Mouse (Mus musculus): ENCODE data around the gene Car14.
"Not testable (repeated sequence)": the region's sequence is repeated elsewhere in the genome, so short reads cannot be mapped to it uniquely, and the experiment has no call there.

Car14 gene

DNA sequence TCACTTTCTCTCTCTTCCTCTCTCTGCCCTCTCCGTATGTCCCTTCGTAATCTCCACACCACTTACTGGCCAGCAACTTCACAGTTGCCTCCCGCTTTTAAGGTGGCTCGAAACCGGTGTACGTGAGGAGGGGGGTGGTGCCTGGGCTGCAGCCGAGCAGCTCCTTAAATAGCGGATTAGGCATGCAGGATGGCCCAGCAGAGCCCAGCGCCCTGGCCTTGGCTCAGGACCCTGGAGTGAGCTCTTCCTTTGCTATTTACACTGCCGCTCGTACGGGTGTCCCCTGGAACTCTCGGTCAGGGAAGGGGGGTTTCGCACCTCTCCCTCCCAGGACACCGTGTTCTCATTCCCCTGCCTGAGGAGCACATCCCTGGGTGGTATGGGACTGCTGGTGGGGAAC, at the start of gene Car14:
Gene Car14 (minus strand): TSS at position 124 of the 400 bp plus-strand sequence.
- DNase-seq (ENCODE audit: low read depth, low spot score): no peak

DNA sequence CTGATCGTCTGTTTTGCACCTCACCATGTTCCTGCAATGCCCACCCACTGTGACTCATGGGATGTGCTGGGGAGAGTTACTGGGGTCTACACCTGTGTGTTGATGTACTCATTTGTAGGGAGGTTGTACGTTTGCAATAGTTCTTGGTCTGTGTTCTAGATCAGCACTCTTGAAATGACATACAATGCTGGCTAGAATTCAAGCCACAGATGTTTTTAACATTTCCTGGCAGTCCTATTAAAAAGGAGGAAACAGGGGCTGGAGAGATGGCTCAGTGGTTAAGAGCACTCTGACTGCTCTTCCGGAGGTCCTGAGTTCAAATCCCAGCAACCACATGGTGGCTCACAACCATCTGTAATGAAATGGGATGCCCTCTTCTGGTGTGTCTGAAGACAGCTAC, 49.0 kb upstream of the Car14 start:
- DNase-seq (ENCODE audit: low read depth, low spot score): no peak

DNA sequence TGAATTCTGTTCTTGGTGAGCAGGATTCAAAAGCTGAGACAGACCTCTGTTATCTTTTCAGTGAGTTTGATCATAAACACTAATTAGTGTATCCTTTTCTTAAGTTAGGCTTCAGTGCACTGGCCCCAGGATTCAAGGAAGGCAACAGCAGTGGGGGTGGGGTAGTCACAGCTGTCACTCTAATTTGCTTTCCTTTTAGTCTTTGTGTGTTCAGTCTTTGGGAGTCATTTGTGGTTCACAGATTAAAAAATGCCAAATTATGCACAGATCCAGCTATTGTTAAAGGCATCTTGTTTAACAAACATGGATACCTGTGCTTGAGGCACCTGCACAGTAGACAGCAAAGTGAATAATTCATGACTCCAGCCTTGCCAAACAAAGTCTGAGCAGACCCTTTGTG, 48.5 kb upstream of the Car14 start:
- DNase-seq (ENCODE audit: low read depth, low spot score): no peak

DNA sequence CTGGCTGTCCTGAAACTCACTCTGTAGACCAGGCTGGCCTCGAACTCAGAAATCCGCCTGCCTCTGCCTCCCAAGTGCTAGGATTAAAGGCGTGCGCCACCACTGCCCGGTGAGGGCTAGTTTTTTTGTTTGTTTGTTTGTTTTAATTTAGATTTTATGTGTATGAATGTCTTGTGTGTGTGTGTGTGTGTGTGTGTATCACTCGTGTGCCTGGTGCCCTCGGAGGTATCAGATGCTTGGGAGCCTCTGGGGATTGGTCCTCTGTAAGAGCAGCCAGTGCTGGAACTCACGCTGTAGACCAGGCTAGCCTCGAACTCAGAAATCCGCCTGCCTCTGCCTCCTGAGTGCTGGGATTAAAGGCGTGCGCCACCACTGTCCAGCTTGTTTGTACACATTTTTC, 47.1 kb upstream of the Car14 start:
- DNase-seq (ENCODE audit: low read depth, low spot score): not testable (repeated sequence)

DNA sequence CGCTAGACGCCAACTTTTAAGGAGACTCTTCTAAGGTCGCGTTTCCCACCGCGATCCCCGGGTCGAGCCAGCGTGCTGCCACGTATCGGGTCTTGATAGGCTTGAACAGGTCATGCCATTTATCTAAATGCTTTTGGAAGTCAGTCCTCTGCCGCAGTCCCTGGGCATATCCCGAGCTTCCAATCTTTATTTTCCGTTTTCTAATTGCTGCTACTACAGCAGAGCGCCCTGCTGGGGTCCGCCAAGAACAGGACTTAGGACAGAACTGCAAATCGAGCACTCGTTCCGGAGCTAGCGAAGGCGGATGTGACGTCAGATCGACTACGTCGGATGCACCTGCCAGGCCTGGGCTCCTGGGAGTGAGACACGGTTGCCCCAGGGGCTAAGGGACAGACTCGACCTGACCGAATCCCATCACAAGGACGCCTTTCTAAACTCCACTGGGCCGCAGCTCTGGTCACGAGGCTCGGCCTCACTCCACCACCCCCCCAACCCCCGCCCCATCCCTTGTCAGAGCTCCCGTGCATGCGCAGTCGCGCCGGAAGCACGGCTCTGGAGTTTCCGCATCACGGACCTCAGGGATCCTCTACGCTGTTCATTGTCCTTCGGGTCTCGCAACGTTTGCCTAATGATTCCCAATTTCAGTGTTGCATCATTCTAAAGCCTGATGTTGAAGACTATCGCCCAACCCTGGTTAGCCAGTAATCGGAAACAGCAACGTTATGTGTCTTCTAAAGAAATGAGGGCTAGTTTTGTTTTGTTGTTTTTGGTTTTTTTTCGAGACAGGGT, 46.5 kb upstream of the Car14 start:
- peak; percentile 82 for DNase-seq (ENCODE audit: low read depth, low spot score)

DNA sequence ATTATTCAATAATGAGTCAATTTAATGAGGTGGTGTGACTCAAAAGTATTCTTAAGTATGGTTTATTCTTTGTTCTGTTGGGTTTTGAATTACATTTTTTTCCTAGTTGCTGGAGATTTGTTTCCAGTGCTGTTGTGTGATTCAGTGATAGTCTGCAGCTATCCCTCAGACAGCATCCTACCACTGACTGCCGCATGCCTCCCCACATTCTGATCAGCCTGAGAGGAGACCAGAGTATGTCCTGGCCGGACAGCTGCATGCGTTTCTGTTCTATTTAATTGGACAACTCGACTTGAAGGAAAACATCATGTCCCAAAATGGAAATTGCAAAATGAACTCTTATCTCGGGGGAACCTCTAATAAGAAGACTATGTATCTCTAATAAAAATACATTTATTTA, 43.8 kb upstream of the Car14 start:
- DNase-seq (ENCODE audit: low read depth, low spot score): no peak

DNA sequence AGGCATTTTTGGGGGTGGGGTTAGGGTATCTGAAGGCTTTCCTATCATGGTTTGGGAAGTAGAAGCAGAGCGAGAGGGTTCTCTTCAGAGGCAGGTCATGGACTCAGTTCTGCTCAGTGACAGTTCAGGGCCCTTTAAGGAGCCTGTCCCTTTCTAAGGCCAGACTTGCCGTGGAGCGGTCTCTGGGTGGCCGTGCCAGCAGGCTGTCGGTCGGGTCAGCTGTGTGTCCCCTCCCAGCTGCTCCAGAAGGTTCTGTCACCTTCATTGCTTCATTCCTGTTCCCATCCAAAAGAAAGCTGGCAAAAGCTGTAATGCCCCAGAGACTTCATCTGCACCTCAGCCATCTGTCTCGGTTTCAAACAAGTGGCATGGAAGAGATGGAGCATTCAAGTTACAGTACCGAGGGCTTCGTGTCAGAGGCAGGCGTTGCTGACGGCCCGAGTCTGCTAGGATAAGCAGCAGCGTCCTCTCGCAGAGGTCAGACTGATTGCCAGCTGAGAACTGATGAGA, 41.3 kb upstream of the Car14 start:
- DNase-seq (ENCODE audit: low read depth, low spot score): no peak

DNA sequence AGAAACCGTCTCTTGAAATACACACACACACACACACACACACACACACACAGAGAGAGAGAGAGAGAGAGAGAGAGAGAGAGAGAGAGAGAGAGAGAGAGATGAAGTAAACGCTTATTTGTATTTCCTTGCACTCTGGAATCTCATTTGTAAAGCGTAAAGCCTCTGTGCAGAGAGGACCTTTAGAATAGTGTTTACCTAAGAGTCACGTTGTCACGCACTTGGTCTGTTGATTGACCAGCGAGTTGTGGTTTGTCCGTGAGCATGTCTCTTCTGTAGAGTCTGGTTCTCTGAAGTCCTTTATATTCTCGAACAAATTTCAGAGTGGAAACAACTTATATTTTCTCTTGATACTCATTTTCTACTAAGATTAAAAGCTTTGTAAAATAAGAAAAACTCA, 40.3 kb upstream of the Car14 start:
- no peak for DNase-seq (ENCODE audit: low read depth, low spot score)

DNA sequence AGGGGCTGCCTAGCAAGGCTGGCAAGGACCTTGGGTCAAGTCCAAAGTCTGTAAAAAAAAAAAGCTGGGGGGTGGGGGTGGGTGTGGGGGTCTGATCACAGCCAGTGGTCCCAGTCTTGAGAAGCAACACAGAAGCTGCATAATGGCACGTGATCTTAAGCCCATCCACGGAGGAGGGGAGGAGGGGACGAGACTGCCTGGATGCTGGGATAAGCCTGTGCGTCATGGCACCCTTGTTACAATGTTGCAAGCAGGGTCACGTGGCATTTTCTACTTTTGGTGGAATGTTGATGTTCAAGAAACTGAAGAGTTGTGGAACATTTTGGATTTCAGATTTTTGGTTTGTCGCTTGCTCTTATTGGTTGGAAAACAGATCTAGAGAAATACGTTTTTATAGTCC, 38.7 kb upstream of the Car14 start:
- DNase-seq (ENCODE audit: low read depth, low spot score): no peak

DNA sequence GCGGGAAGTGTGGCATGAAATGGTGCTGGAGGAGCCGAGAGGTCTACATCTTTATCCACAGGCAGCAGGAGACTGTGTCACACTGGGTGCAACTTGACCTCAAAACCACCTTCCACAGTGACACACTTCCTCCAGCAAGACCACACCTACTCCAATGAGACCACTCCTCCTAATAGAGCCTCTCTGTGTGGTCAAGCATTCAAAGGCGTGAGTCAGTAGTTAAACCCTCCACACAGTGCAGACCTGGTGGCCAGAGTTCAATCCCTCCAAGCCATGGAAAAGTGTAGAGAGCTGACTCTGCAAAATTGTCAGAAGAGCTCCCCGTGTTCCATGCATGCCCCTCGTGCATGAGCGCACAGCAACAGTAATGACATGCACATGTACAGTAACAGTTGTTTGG, 38.3 kb upstream of the Car14 start:
- no peak for DNase-seq (ENCODE audit: low read depth, low spot score)

DNA sequence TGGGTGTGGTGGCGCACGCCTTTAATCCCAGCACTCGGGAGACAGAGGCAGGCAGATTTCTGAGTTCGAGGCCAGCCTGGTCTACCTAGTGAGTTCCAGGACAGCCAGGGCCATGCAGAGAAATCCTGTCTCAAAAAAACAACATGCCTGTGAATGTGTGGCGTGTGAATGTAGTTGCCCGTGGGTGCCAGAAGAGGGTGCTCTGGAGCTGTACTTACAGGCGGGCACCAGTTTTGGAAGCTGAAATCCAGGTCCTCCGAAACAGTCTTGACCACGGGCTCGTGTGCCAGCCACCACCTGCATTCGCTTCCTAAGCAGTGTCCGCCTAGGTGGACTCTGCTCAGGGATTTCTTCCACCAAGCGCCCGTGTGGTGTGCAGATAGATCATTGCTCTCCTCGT, 34.3 kb upstream of the Car14 start:
- no peak for DNase-seq (ENCODE audit: low read depth, low spot score)

DNA sequence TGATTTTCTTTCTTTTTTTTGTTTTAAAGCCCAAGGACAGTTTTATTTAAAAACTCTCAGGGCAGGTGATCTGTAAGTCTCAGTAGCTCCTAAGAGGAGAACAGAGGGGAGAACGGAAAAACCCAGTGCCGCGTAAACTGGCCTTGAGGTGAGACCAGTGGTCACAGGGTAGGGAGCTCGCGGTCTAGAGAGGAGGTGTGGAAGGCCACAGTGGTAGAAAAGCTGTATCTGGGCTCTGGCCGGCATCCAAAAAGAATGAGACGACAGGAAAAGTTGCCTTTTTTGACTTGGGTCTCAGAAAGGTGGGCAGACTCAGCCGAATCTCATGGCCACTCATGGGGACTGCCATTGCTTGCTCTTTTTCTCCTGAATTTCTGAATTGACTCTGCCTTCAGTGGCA, 33.7 kb upstream of the Car14 start:
- DNase-seq (ENCODE audit: low read depth, low spot score): no peak

DNA sequence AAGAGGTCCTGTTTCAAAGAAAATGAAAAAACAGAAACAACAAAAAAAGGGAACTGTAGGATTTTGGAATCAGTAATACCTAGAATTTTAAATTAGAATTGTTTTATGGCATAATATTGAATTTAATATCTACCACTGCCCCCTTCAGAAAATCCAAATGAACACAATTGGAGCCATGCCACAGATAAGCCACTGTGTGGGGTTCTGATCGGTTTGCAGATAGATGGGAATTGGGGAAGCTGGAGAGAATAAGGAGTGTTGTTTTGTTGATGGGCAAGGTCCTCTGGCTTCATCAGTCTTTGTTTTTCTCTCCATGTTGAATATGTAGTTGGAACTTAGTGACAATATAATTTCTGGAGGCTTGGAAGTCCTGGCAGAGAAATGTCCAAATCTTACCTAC, 30.0 kb upstream of the Car14 start:
- no peak for DNase-seq (ENCODE audit: low read depth, low spot score)

DNA sequence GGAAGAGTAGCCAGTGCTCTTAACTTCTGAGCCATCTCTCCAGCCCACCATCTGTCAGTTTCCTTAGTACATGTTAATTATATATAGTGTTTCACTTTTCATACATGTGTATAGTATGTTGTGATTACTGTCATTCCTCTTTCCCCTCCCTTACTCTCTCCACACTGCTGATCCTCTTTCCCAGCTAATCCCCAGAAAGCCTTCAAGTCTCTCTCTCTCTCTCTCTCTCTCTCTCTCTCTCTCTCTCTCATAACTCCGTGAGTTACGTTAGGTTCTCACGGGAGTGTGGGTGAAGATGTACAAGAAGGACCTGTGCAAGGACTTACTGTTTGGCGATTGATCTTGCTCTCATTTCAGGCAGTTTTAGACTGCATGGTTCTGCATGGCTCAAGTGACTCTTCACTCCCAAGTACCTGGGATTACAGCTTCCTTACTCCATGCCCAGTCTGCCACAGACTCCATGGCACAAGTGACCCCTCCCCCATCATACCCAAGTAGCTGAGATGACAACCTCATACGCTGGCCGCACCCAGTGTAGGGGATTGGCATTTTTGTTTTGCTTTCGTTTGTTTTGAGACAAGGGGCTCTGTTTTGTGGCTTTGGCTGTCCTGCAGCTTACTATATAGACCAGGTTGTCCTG, 28.7 kb upstream of the Car14 start:
- no peak for DNase-seq (ENCODE audit: low read depth, low spot score)

DNA sequence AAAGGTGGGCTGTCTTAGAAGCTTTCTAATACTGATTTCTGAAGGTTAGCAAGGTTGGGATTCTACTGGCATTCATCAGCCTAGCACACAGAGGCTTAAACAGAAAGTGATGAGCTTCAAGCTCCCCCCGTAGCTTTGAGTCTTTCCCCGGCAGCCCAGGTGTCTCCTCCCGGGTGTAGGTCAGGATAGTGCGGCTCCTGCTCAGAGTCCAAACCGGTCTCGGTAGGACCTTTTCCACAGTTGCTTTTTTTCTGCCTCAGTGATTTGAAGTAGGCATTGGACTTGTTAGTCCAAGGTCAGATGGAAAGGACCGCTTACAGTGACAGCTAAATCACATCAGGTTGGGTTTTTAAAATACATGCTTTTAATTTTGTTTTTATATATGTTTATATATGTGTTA, 28.1 kb upstream of the Car14 start:
- no peak for DNase-seq (ENCODE audit: low read depth, low spot score)

DNA sequence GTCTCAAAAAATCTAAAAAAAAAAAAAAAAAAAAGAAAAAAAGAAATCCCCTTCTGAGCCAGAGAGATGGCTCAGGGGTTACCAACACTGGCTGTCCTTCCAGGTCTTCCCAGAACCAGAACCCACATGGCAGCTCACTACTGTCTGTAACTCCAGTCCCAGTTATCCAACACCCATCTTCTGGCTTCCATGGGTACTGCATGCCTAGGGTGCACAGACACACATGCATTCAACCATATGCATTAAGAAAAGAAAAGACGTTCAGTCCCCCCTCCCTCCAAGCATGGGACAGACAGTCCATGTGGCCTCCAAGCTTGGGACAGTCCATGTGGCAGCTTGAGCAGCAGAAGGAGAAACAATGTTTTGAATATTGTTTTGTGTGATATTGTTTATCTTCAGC, 27.7 kb upstream of the Car14 start:
- DNase-seq (ENCODE audit: low read depth, low spot score): no peak

DNA sequence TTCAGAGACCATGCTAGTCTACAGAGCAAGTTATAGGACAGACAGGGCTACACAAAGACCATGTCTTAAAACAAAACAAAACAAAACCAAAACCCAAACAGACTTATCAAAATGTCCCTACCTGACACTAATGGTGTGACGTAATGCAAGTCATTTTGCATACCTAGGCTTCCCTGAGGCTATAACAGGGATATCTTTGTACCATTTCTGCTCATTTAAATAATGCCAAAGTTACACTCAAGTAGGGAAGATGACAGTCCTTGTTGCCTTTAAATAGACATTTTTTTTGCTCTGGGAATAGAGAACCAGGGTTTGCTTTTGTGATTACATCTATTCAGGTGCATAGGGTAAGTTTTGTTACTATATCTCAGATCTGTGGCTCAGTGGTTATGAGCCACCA, 27.0 kb upstream of the Car14 start:
- no peak for DNase-seq (ENCODE audit: low read depth, low spot score)

DNA sequence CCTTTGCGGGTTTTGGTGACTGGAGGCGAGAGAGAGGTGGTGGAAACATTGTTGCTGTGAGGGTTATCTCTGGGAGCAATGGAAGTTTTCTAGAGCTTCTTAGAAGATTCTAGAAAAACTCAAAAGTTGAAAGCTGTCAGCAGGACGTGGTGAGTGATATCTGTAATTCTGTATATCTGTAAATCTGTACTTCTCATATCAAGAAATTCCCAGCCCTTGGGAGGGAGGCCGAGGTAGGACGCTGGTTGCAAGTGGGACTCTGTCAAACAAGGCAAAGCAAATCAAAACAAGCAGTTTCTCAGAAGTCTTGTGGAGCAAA, 25.9 kb upstream of the Car14 start:
- no peak for DNase-seq (ENCODE audit: low read depth, low spot score)

DNA sequence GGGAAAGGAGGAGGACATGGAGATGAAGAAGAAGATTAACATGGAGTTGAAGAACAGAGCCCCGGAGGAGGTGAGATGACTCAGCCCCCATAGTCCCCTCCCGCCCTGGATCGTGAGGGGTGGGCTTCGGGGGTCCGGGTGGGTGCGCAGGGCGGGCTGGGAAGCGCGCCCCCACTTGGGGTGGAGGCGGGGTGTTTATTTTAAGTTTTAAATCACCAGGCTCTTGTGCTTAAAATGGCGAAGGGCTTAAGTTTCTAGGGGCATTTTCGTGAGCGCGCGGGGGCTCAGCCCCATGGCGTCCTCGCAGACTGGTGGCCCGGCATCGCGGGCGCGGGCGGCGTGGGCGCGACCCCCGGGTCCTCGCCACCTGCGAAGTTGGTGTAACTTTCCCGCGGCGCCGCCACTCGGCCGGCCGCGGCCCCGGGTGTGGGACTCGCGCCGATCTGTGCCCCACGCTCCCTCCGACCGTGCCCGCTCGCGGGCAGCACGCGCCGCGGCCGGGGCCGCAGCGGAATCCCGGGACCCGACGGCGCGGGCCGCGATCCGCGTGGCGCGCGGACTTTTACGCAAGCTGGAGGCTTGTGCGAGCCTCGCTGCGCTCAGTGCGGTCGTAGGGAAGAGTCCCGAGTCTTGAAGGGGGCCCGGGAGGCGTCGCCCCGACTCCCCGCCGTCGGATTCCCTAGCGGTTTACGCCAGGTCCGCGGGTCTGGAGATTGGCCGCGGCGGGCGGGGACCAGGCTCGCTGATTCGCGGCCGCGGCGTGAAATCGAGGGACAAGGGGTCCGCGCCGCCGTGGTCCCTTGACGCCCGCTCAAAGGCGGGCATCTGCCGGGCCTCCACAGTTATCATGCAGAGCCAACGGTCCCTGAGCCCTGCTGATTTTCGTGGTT, 25.3 kb upstream of the Car14 start:
- peak; percentile 42 for DNase-seq (ENCODE audit: low read depth, low spot score)

DNA sequence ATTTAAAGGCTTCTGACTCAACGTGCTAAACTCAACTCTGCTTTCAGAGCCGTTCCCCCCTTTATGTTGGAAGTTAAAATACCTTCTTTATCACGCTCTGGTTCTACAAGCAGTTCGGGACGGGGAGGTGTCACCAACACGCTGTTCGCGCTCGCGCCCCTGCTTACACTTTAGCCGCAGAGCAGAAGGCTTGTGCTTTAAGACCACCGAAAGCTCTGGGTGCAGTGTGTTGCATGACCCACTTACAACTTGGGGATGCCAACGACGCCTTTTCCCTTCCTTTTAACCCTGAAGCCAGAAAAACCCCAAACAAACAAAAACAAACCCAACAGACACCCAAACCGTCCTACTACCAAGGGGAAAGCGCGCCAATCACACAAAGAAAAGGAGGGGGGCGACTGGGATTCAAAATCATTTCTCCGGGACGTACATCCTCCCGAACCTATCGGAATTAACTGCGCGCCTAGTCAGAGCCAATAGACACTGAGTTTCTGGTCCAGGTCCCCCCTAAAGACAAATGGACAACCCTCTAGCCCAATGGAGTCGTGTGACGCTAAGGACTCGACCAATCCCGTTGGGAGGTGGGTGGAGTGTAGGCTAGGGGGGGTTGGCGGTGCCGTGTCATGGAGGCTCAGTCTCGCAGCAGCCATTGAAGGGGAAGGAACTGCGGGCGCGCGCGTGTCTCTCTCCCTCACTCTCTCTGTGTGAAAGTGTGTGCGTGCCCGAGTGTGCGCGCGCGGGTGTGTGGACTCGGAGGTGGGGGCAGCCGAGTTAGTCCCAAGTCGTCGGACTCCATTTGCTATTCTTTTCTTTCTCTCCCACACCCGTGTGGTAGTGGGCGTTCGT, 24.4 kb upstream of the Car14 start, which contains the start of gene Anp32e:
Gene Anp32e (plus strand): TSS at position 589 of the 846 bp plus-strand sequence.
- peak; percentile 98 for DNase-seq (ENCODE audit: low read depth, low spot score)

DNA sequence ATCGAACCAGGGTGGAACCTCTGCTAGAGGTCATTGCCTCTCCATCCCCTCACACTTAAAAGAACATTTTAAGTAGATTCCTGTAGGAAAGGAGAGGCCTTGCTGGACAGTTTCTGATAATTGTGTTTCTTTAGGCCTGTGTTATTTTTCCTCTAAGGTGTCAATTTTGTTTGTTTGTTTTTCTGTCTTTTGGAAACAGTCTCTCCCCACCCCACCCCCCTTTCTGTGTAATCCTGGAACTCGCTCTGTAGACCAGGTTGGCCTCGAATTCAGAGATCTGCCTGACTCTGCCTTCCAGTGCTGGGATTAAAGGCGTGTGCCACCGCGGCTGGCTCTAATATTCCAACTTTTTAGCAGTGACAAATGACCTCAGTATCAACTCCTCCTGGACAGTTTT, 23.8 kb upstream of the Car14 start:
- no peak for DNase-seq (ENCODE audit: low read depth, low spot score)

Data from embryo, embryonic 11.5 days (tissue).